Mouse (Mus musculus) testis, adult 10 weeks (tissue): ENCODE data around the gene Zfp981. TPM values are rescaled to one million over a fixed set of nuclear protein-coding genes. Genes with fewer than 3 reads are reported as not detected.

Experiments
- polyA plus RNA-seq: library from polyadenylated mRNA; stranded (reverse); fragments of 350-450 nt; fragmentation: Illumina TruSeq; extraction: RNeasy Lipid Tissue Mini Kit (QIAGEN cat#74804); gene quantifications from one replicate; pipeline ENCODE4 v1.2.3, GENCODE M21; 2014; ENCODE audit warnings: low read depth, low replicate concordance

The Zfp981 gene
- polyA plus RNA-seq = 18.1 TPM

DNA sequence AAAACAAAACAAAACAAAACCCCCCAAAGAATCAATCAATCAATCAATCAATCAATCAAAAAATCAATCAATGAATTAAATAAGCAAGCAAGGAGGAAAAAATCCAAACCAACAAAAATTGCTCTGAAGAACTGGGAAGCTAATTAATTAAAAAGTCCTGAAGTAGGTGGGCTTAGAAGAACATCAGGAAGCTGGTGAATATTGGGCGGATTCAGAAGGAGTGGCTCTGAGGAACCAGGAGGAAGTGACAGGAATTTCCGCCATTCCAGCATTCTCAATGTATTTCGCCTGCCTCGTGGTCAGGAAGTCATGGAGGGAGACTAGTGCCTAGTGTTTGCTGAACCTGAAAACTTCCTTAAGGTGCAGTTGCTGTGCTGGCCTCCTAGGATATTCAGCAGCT lies at the start of gene Zfp981:
Gene Zfp981, plus strand, starts transcription at position 301 of the 400 bp plus-strand sequence.

Other genes starting within 250 kb of the Zfp981 start
- gene Zfp992, start 53.0 kb upstream of the Zfp981 start, polyA plus RNA-seq = 77.3 TPM
- 144 TPM for gene Zfp993, start 108.9 kb downstream of the Zfp981 start, polyA plus RNA-seq